Mouse (Mus musculus): ENCODE data around the gene Gpr31b. TPM values are rescaled to one million over a fixed set of nuclear protein-coding genes. Genes with fewer than 3 reads are reported as not detected.
"Not testable (repeated sequence)": the region's sequence is repeated elsewhere in the genome, so short reads cannot be mapped to it uniquely, and the experiment has no call there.

Gene Gpr31b
- total RNA-seq (2021): not detected
- long read RNA-seq, experiment 1: 0 reads
- long read RNA-seq, experiment 2: 0 reads

DNA sequence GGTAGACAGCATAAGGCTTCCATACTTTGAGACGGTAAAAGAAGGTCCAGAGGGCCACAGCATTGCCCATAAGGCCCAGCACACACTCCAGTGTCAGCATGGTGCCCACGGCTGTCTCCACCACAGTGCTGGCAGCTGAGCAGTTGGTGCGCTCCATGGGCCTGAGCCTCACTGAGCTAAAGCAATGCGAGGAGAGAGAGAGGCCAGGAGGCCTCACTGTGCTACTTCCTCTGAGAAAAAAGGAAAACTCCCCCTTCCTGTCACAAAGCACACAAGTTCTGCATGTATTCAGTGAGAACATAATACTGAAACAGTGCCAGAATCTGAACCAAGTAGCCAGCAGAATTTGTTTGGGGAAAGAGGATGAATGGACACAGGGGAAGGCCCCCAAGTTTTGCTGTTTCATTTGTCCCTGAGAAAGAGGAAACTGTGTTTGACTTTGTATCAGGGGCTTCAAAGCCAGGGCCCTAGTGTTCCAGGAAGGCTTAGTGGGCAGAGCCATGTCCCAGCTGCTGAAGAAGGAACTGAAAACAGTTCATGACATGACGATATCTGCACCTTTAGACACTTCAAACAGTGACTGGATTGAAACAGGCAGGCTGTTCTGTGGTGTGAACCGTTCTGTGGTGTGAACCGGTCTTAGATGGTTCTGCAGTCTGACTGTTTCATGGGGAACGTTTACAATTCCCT is at the start of gene Gpr31b:
Gene Gpr31b, minus strand, starts transcription at position 173 of the 690 bp plus-strand sequence.
- DNase-seq (ENCODE audit: low spot score in 2 of 2): not testable (repeated sequence)

DNA sequence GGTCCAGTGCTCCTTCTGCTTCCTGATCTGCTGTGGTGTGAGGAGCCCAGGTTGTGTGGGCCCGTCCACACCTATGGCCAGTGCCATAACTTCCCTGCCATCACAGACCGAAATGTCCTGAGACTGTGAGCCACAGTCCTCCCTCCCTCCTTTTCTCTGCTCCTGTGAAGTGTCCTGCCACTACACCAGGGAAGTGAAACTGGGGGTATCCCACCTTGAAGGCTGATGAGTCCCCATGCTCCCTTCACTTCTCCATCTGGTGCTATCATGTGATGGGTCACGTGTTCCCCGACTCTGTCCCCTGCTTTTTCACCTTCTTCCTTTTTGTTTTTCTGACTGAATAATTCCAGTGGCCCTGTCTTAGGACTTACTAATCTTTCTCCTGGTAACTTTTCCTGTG is 40.9 kb upstream of the Gpr31b start:
- not testable (repeated sequence) for DNase-seq (ENCODE audit: low spot score in 2 of 2)

DNA sequence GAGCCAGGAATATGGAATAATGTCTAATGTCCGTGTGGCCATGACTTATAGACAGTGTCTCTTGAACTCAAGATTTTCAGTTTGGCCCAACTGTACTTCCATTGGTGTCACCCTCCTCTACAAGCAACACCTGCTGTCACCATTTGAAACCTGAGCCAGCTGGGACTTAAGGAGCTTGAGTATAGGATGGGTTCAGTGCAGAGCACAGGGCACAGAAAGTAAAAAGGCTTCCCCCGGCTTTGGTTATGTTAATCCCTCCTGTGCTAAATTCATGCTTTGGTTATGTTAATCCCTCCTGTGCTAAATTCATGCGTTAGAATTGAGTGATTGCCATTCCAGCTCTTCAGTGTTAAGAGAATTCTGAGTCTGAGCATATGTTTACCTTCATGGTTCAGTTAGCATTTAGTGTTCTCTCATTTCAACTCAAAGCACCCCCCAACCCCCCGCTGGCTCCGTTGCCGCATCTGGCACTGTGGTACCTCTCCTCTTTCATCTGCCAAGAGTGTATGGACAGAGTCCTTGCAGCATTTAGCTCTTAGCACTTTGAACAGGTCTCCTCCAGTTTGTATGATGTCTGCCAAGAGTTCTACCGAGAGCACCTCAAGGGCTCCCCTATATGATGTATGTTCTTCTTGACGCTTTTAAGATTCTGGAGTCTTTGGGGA is 40.1 kb upstream of the Gpr31b start:
- not testable (repeated sequence) for DNase-seq (ENCODE audit: low spot score in 2 of 2)

DNA sequence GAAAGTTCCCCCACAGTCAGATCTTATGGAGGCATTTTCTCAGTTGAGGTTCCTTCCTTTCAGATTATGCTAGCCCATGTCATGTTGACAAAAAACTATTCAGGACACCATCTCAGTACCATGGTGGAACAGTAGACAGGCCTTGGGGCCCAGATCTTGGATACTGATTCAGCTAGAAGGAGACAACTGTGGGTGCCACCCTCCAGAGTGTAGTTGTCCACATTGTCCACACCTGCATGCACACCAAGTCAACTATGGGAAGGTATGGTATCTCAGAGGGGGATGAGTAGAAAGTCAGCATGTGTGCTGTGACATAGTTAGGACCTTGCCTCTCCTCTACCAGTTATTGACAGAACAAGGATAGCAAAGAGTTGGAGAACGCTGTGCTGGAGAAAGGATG is 39.4 kb upstream of the Gpr31b start:
- not testable (repeated sequence) for DNase-seq (ENCODE audit: low spot score in 2 of 2)

DNA sequence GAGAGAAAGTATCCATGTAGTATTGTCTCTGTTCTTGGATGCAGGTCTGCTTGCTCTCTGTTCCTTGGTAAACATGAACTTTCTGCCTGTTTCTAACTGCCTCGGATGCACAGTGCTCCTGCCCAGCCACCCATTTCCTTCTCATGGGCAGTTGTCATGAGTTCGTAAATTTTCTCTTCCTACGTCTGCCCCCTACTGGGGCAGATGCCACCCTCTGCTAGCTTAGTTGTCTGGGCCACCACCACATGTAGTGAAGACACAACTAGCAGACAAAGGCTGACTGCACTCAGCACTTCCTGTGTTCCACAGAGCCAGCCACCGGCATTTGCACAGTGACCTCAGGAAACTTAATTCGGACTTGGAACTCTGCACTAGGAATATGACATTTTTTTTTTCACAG is 17.1 kb upstream of the Gpr31b start:
- not testable (repeated sequence) for DNase-seq (ENCODE audit: low spot score in 2 of 2)

DNA sequence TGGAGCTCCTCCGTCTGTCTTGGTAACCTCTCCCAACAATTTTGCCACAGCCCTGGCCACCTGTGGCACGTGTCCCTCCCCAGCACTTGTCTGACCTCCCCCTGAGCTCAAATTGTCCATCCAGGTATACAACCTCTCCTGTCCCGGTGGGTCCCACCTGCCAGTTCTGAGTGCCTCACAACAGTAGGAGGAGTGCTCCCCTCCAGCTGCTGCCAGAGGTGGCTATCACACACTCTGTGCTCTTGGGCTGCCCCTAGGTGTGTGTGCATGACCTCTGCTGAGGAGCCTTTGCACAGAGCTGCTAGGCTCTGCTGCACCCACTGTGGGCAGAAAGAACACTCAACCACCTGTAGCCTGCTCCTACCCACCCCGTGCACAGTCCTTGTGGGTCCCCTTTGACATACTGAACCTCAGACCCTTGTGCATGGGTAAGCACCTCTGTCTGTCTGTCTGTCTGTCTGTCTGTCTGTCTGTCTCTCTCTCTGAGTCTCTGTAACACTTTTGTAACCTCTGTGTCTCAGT is 15.8 kb upstream of the Gpr31b start:
- not testable (repeated sequence) for DNase-seq (ENCODE audit: low spot score in 2 of 2)

DNA sequence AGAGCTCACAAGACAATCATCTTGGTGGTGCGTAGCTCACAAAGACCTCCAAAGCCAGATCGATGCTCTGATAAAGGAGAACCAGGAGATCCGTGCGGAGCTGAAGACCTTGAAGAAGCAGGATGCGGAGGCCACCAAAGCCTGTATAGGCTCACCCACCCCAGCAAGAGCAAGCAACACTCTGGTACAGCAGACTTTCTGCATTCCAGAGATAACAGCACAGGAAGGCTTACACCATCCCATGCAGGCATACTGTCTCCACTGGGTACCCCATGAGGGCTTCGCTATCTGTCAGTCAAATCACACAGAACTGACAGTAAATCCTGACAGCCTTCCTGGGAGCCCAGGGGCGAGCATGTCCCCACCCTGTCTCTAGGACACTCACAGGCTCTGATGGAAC is 10.8 kb upstream of the Gpr31b start:
- not testable (repeated sequence) for DNase-seq (ENCODE audit: low spot score in 2 of 2)

DNA sequence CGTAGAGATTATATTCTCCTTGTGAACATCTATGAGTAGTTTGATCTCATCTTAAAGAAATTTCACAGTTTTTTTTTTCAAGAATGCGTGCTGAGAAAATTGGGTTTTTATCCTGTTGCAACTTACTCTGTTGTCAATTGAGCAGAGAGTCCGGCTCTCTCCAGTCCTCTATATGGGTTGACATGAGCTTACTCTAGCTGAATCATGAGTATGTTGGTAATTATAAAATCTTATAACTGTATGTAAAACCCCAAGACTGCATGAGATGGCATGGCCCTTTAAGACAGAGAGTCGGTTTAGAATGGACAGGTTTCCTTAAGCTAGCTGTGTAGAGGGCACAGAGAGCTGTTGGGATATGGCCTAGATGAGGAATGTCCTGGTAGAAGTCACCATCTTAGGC is 8.7 kb upstream of the Gpr31b start, which contains the start of gene Tcp10b:
Gene Tcp10b, plus strand, starts transcription at position 301 of the 400 bp plus-strand sequence.
- DNase-seq (ENCODE audit: low spot score in 2 of 2): not testable (repeated sequence)

DNA sequence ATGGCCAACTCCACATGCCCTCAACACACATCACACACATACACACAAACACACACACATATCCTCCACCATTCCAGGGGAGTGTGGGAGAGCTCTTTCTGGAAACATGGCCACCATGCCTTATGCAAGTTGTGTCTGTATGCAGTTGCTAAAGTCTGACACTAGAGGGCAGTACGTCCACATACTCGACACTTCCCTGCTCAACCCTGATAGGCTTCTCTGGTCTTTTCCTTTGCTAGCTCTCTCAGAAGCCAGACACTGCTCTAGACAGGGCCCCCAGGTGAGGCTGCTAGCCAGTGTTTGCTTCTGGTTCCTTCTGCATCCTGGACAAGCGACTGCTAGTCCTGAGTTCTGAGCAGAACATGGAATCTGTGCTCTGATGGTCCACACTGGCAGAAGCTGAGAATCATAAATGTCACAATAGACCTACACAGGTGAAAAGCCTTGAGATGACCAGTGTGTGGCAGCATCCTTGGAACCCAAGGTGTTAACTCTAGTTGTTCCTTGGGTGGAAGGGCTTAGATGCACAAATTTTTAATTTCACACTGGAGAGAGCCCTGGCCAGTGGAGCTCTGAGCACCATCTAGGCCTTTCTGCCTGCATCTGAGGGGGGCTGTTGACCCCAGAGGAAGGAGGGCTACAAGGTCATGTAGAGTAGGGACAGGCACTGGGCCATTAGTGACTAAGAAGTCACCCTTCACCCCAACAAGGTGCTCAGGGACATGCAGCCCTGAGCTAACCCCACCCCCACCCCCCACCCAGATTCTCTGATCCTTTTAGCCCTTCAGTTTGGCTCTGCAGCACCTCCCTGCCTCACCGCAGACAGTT is 8.0 kb downstream of the Gpr31b start:
- DNase-seq (ENCODE audit: low spot score in 2 of 2): peak; percentile 68 to 77

DNA sequence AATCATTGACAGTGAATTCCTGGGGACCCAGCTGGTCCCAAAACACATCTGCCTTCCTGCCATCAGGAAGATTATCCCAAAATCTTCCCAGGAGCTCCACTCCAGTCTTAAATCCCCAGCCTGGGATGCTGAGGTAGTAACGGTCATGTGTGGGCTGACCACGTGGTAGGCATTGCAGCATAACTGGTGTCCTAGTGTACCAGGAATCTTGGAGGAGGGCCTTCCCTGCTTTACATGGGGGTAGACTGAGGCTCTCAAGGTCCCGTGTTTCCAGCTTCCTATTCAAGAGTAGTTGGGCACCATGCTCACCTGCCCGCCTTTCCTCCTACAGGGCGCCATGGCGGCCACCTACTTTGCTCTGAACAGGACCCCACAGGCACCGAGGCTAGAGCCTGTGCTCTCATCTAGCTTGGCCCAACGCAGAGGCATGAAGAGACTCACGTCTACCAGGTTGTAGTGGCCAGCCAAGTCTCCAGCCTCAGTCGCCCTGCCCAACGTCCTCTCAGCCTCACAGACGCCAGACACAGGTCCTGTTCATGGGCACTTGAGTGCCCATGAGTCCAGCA is 15.4 kb downstream of the Gpr31b start:
- DNase-seq (ENCODE audit: low spot score in 2 of 2): not testable (repeated sequence)

DNA sequence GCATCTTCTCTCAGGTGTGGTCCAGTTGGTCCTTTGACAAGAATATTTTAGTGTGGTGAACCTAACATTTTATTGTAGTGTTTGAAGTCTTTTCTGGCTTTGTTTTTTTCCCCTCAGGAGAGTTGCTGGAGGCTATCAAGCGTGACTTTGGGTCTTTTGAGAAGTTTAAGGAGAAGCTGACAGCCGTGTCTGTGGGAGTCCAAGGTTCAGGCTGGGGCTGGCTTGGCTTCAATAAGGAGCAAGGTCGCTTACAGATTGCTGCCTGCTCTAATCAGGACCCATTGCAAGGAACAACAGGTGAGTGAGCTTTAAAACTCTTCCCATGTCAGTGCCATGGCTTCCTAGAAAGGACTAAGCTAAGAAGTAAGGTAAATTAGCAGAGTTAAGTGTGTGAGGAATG is 38.8 kb downstream of the Gpr31b start:
- no peak for DNase-seq (ENCODE audit: low spot score in 2 of 2)

DNA sequence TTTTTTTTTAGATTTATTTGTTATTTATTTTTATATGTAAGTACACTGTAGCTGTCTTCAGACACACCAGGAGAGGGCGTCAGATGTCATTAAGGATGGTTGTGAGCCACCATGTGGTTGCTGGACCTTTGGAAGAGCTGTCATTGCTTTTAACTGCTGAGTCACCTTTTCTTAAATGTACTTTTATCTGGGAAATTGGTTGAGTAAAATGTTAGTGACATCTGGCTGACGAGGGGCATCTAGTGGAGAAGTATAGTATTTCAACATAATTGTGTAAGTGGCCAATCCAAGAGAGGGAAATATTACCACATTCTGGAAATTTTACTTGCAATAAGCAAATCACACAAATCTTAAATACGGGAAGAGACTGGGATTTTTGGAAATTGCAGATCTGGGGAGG is 42.2 kb downstream of the Gpr31b start:
- DNase-seq (ENCODE audit: low spot score in 2 of 2): peak; percentile 21 to 66

DNA sequence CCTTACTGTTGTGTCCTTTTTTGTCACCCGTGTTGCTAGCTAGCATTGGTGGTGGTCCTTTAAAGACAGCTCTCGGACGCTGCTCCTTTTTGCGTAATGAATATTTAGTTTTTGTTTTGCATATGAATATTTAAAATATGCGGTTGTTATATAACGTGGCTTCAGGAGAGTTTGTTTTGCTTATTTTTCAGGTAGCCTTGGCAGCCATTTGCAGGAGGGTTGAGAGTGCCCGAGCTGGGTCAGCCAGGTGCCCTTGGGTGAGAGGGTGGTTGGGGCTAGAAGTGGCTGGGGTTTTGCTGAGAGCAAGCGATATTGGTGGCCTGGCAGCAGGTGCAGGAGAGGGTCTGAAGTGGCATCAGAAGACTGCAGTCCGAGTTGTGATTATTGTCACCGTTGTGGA is 43.6 kb downstream of the Gpr31b start:
- DNase-seq (ENCODE audit: low spot score in 2 of 2): no peak

DNA sequence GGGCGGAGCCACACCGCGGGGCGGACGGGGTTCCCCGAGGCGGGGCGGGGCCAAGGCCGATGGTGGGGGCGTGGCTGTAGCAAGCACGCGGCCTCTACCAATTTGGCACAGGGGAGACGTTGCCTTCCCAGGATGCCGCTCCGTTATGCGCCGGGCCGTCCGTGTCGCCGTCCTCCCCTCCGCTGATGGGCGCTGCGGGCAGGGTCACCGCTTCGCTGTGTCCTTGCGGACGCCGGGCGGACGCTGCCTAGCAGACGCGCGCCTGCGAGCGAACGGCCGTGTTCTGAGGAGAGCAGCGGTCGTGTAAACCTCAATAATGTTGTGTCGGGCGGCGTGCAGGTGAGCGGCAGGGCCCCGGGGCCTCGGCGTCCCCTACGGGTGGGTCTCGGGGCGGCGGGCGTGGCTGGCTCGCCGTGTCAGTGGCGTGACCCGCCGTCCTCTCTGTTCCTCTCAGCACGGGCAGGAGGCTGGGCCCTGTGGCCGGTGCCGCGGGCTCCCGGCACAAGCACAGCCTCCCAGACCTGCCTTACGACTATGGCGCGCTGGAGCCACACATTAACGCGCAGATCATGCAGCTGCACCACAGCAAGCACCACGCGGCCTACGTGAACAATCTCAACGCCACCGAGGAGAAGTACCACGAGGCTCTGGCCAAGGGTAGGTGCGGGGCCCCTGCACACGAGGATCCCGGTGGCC is 44.2 kb downstream of the Gpr31b start:
- DNase-seq (ENCODE audit: low spot score in 2 of 2): peak; percentile 95 to 98

DNA sequence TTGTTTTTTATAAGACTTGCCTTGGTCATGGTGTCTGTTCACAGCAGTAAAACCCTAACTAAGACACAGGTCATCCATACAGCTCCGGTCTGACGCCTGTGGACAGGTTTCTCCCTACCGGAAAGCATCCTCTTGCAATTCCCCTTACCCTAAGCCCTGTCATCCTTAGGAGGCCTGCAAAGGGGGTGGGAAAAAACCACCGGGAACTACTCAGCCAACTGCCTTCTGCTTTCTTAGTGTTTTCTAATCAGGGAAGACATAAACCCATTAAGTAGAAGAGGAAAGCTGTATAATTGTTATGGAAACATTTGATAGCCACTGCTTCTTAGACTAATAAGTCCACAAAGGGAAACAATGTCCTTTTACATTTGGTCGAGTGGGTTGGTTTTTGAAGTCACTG is 45.1 kb downstream of the Gpr31b start:
- DNase-seq (ENCODE audit: low spot score in 2 of 2): no peak

DNA sequence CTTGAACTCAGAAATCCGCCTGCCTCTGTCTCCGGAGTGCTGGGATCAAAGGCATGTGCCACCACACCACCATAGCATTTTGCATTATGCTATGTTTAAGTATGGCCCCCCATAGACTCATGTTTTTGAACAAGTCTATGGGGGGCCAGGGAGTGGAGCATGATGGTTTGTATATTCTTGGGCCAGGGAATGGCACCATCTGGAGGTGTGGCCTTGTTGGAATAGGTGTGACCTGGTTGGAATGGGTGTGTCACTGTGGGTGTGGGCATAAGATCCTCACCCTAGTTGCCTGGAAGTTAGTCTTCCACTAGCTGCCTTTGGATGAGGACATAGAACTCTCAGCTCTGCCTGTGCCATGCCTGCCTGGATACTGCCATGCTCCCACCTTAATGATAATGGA is 45.5 kb downstream of the Gpr31b start, which contains the start of gene Sod2:
Gene Sod2, plus strand, starts transcription at position 301 of the 400 bp plus-strand sequence.
- DNase-seq (ENCODE audit: low spot score in 2 of 2): not testable (repeated sequence)

DNA sequence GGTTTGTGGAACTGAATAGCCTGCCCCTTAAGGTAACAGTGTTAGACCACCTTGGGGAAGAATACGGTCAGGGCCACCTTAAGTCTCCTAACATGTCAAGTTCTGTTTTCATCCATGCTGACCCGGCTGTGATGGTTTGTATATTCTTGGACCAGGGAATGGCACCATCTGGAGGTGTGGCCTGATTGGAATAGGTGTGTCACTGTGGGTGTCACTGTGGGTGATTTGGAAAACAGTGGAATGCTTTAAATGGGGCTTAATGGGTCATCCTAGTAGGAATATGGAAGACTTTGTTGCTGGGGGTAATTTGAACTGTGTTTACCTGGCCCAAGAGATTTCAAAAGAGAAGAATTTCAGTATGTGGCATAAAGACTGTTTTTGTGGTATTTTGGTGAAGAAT is 47.7 kb downstream of the Gpr31b start:
- DNase-seq (ENCODE audit: low spot score in 2 of 2): not testable (repeated sequence)

DNA sequence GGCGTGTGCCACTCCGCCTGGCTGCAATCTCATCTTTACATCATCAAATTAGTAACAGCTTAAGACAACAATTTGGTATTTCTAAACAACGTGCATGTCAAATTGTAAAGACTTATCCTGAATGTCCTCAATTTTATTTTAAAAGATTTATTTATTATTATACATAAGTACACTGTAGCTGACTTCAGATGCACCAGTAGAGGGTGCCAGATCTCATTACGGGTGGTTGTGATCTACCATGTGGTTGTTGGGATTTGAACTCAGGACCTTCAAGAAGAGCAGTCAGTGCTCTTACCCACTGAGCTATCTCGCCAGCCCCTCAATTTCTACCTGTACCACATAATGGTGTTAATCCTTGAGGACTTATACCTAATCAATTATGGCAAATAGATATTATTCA is 49.9 kb downstream of the Gpr31b start:
- DNase-seq (ENCODE audit: low spot score in 2 of 2): not testable (repeated sequence)

Data from layer of hippocampus, postnatal 14 days (tissue).